Mouse (Mus musculus) limb, embryonic 11.5 days (tissue): ENCODE measurements at regions not wholly inside any gene's neighbourhood (a gene's known extent, or its start where the extent isn't known, plus 50 kb on each side); places are given as distances from the start of the nearest gene placed in this dataset.

ENCODE experiments used
- ATAC-seq: fragments of 200-750 bp; cut with Nextera tagmentation; 2 replicates; pipeline ENCODE4 v1.8.0; 2017; ENCODE audit warnings: low read depth; ENCODE audit not compliant: insufficient number of reproducible peaks, low FRiP score, low TSS enrichment
- DNase-seq: peaks from one replicate; pipeline ENCODE4 v3.0.0-alpha.2; 2015; ENCODE audit warnings: low spot score
- H3K27ac ChIP-seq: fragments of 300-500 bp; sonication (generic); replicated peaks from 2 replicates; pipeline ENCODE4 v1.5.1; 2014; ENCODE audit warnings: low read depth, mild to moderate bottlenecking, low read length
- H3K27me3 ChIP-seq: fragments of 300-500 bp; sonication (generic); 2 replicates; pipeline ENCODE4 v1.6.1; 2014; ENCODE audit warnings: mild to moderate bottlenecking, low read length, mixed read lengths; ENCODE audit not compliant: control insufficient read depth, insufficient read depth
- H3K36me3 ChIP-seq: fragments of 300-500 bp; sonication (generic); 2 replicates; pipeline ENCODE4 v1.6.1; 2014; ENCODE audit warnings: mild to moderate bottlenecking, low read length, moderate library complexity, mixed read lengths; ENCODE audit not compliant: control insufficient read depth, insufficient read depth
- H3K4me1 ChIP-seq: fragments of 300-500 bp; sonication (generic); 2 replicates; pipeline ENCODE4 v1.6.1; 2014; ENCODE audit warnings: low read length, mixed read lengths; ENCODE audit not compliant: control insufficient read depth, insufficient read depth
- H3K4me2 ChIP-seq: fragments of 300-500 bp; sonication (generic); 2 replicates; pipeline ENCODE4 v1.6.1; 2014; ENCODE audit warnings: low read depth, mild to moderate bottlenecking, moderate library complexity; ENCODE audit not compliant: severe bottlenecking
- H3K4me3 ChIP-seq: fragments of 300-500 bp; sonication (generic); 2 replicates; pipeline ENCODE4 v1.5.1; 2014; ENCODE audit warnings: low read depth, low read length
- H3K9ac ChIP-seq: fragments of 300-500 bp; sonication (generic); 2 replicates; pipeline ENCODE4 v1.6.1; 2014; ENCODE audit warnings: mild to moderate bottlenecking, low read length
- H3K9me3 ChIP-seq: fragments of 300-500 bp; sonication (generic); 2 replicates; pipeline ENCODE4 v1.6.1; 2016; ENCODE audit warnings: low read length; ENCODE audit not compliant: control insufficient read depth
- WGBS: fragments of 180-500 bp; shearing (Covaris S2); extraction: QIAGEN DNeasy Blood & Tissue Kit; methylation state at CpG from one replicate; pipeline ENCODE4 v1.1.7; 2014; 5-methylcytosine and 5-hydroxymethylcytosine counted together

DNA sequence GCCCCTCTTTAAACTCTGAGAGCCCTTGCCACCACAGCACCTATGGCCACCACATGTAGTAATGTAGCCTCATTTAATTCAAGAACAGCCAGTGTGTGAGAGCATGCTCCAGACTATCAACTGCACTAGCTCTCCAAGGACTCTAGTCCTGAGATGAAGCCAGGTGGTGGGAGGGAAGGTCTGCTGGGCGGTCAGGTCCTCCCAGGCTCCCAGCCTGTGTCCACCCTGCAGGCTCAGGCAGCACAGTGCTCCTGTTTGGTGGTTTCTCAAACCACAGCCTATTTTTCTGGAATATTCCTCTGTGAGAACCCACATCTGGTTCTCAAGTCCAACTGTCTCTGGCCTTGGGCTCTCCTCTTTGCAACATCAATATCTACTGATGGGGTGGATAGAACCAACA lies 115.3 kb downstream of the Thbs2 start:
- Histone ChIP-seq H3K9me3 (no peaks in the 10 kb centered on the region), H3K9ac (no peak overlapping the region), H3K4me3 (no peak overlapping the region), H3K27me3 (no peaks in the 10 kb centered on the region), H3K27ac (no peak overlapping the region), H3K36me3 (no peaks in the 10 kb centered on the region), H3K4me1 (no peaks in the 10 kb centered on the region), H3K4me2 (no peak overlapping the region)
- 76% methylated on average over 1 of the region's 1 CpGs for WGBS
- ATAC-seq (no peak), DNase-seq (no peak)

DNA sequence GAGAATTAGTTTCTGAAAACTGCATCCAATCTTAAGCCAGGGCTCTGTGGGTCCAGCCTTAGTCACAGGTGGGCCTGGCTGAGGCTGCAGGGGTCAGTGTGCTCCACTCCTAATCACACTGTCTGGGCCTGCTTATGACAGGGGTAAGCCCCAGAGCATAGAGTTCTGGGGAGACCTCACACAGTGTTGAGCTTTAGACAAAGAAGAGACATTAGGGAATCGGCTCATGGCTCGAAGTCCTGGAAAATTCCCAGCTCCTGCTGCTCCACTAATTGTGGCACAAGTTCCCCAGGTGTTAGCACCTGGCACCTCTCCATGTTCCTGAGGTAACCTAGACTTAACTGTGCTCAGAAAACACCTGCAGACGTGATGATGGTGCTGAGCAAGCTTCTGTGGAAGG lies 115.8 kb downstream of the Thbs2 start:
- Histone ChIP-seq H3K36me3 (no peaks in the 10 kb centered on the region), H3K27me3 (no peaks in the 10 kb centered on the region), H3K4me2 (no peak overlapping the region), H3K4me3 (no peak overlapping the region), H3K4me1 (no peaks in the 10 kb centered on the region), H3K9me3 (no peaks in the 10 kb centered on the region), H3K9ac (no peak overlapping the region), H3K27ac (no peak overlapping the region)
- ATAC-seq (no peak), DNase-seq (no peak)
- 73% methylated on average over 3 of the region's 3 CpGs for WGBS

DNA sequence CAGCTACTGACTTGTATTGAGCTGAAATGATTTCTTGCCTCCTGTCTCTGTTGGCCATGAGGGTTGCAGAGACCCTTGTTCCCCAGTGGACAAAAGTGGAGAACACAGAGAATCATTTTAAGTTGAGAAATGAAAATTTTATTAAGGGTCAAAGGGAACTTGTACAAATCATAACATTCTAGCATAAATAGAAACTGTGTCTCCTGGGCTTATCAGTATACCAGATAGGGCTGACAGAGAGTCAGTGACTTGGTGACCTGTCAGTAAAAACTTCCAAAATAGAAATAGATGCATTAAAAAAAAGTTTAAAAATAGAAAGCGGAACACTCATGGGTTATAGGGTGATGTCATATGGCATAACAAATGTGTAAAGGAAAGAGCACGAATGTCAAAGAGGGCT lies 117.9 kb downstream of the Thbs2 start:
- no peak for ATAC-seq
- no peaks in the 10 kb centered on the region for H3K36me3 ChIP-seq
- no peak overlapping the region for H3K27ac ChIP-seq
- H3K4me1 ChIP-seq, result no peaks in the 10 kb centered on the region
- 90% methylated on average over 2 of the region's 2 CpGs for WGBS
- no peak overlapping the region for H3K9ac ChIP-seq
- H3K9me3 ChIP-seq, result no peaks in the 10 kb centered on the region
- H3K27me3 ChIP-seq, result no peaks in the 10 kb centered on the region
- H3K4me3 ChIP-seq, result no peak overlapping the region
- DNase-seq, result no peak
- H3K4me2 ChIP-seq, result no peak overlapping the region

DNA sequence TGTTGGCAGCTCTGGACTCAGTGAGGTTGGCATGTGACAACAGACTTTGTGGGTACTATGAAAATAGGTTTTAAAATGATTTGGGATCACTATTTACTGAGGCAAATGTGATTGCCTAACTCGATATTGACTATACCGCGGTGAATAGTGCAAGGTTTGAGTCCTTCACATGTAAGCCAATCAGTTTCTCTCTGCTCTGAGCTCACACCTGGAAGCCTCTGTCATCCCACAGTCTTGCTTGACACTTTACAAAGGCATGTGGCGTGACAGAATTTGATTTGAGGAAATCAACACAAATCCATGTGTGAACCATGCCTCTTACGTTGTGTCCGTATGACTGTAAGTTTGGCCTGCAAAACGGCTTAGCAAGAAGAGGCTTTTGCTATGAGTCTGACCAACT lies 122.9 kb downstream of the Thbs2 start:
- H3K27me3 ChIP-seq, result no peaks in the 10 kb centered on the region
- no peaks in the 10 kb centered on the region for H3K4me1 ChIP-seq
- no peak overlapping the region for H3K9ac ChIP-seq
- no peaks in the 10 kb centered on the region for H3K36me3 ChIP-seq
- no peak for ATAC-seq
- H3K4me2 ChIP-seq, result no peak overlapping the region
- DNase-seq, result no peak
- 87% methylated on average over 7 of the region's 7 CpGs for WGBS
- H3K27ac ChIP-seq, result no peak overlapping the region
- no peaks in the 10 kb centered on the region for H3K9me3 ChIP-seq
- H3K4me3 ChIP-seq, result no peak overlapping the region

DNA sequence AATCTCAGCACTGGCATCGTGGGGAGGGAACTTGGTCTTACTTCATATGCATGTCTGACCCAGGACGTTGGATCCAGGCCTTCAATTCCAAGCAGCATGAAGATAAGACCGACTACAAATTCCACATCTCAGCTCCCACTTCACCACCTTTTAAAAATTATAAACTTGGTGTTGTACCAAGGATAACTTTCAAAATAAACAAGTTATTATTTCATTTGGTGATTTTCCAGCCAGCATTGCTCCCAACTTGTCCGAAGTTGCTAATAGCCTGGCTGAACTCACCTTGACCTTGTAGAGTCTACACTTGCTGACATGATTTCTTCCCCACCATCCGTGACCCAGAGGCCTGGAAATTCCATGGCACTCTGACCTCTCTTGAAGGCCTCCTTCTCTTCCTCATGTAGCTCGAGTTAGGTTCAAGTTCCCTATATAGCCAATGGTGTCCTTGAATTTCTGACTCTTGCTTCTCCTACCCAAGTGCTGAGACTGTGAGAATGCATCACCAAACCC lies 123.7 kb downstream of the Thbs2 start:
- Histone ChIP-seq H3K4me1 (no peaks in the 10 kb centered on the region), H3K4me3 (no peak overlapping the region), H3K9ac (no peak overlapping the region), H3K27ac (no peak overlapping the region), H3K36me3 (no peaks in the 10 kb centered on the region), H3K9me3 (no peaks in the 10 kb centered on the region), H3K27me3 (no peaks in the 10 kb centered on the region), H3K4me2 (no peak overlapping the region)
- WGBS, result 79% methylated on average over 6 of the region's 6 CpGs
- ATAC-seq, result no peak
- no peak for DNase-seq

DNA sequence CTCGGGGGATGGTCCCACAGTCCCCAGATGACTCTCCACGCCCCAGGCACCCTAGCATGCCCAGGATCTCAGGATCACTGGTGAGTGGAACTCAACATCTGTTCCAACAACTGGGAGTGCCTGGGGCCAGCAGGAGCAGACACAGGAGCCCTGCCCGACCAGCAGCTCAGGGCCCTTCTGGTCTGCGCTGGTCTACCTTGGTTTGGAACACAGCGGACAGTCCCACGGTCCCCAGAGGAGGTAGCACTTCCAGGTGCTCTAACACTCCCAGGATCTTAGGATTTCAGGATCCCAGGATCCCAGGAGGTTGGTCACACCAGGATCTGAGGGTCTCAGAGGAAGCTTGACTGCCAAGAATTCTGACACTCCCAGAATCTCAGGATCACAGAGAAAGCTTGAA lies 131.8 kb downstream of the Thbs2 start:
- WGBS, result 78% methylated on average over 6 of the region's 6 CpGs
- ATAC-seq (no peak), DNase-seq (no peak)
- Histone ChIP-seq H3K27ac (no peak overlapping the region), H3K9ac (no peak overlapping the region), H3K4me2 (no peak overlapping the region), H3K36me3 (no peaks in the 10 kb centered on the region), H3K27me3 (no peaks in the 10 kb centered on the region), H3K4me1 (no peaks in the 10 kb centered on the region), H3K9me3 (no peaks in the 10 kb centered on the region), H3K4me3 (no peak overlapping the region)

DNA sequence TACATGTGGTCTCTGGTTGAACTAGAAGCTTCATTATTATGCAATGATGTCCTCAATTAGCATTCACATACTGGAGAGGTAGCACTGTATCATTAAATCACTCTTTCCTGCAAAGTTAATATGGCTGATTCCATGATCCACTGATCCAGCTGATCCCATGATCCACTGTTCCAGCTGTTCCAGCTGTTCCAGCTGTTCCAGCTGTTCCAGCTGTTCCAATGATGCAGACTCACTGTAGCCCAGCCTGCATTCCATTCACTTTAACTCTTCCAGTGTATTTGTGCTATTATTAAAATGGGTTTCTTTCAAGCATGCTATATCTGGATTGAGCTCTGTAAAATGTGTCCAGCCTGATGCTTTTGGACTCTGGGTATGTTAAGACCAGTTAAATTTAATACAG lies 136.8 kb downstream of the Thbs2 start:
- ATAC-seq, result no peak

DNA sequence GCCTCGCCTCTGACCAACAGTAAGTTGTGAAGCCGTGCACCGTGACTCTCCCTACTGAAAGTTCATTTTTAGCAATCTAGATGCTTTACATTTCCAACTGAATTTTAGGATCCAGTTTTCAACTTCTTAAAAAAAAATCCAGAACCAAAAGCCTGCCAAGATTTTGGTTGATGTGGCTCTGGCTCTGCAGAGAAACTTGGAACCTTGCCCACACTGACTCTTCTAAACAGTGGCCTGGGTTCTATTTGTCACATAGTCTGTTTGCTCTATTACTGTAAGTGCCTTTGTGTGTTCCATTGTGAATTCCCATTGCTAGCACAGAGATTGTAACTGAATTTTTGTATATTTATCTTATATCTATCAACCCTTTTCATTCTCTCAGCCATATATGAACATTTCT lies 140.8 kb downstream of the Thbs2 start:
- H3K9ac ChIP-seq, result no peak overlapping the region
- WGBS, result 89% methylated on average over 3 of the region's 3 CpGs
- no peaks in the 10 kb centered on the region for H3K9me3 ChIP-seq
- H3K36me3 ChIP-seq, result no peaks in the 10 kb centered on the region
- ATAC-seq (no peak), DNase-seq (no peak)
- no peaks in the 10 kb centered on the region for H3K27me3 ChIP-seq
- H3K4me2 ChIP-seq, result no peak overlapping the region
- no peak overlapping the region for H3K4me3 ChIP-seq
- H3K4me1 ChIP-seq, result no peaks in the 10 kb centered on the region
- H3K27ac ChIP-seq, result no peak overlapping the region

More for the DNA sequence above, 136.8 kb downstream of the Thbs2 start:
- no peaks in the 10 kb centered on the region for H3K27me3 ChIP-seq
- DNase-seq, result no peak
- no peak overlapping the region for H3K4me3 ChIP-seq
- no peaks in the 10 kb centered on the region for H3K36me3 ChIP-seq
- H3K4me1 ChIP-seq, result no peaks in the 10 kb centered on the region
- no peak overlapping the region for H3K27ac ChIP-seq
- H3K9me3 ChIP-seq, result no peaks in the 10 kb centered on the region
- no peak overlapping the region for H3K9ac ChIP-seq
- H3K4me2 ChIP-seq, result no peak overlapping the region

DNA sequence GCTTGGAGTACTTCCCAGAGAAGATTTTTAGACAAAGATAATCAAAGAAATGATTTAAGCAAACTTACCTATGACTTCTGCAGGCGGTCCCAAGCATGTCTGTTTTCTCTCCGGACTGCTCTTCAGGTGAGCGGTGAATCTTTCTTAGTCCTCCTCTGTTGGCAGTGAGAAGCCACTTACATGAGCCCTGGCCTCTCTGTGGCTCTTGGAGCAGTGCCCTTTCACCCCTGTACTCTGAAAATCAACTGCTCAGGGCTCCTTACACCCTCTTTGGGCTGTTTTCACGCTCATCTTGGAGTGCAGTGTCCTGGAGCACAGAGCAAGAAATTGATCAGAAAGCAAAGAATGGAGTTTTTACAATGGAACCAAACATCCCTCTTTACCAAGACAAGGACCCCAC lies 142.0 kb downstream of the Thbs2 start:
- no peak overlapping the region for H3K4me2 ChIP-seq
- WGBS, result 86% methylated on average over 4 of the region's 4 CpGs
- no peaks in the 10 kb centered on the region for H3K4me1 ChIP-seq
- DNase-seq (no peak), ATAC-seq (no peak)
- H3K9ac ChIP-seq, result no peak overlapping the region
- H3K27ac ChIP-seq, result no peak overlapping the region
- H3K4me3 ChIP-seq, result no peak overlapping the region
- H3K27me3 ChIP-seq, result no peaks in the 10 kb centered on the region
- H3K9me3 ChIP-seq, result no peaks in the 10 kb centered on the region
- no peaks in the 10 kb centered on the region; the same call in 1 of the 2 replicates for H3K36me3 ChIP-seq
